Mouse (Mus musculus) embryo, embryonic 11.5 days (tissue): ENCODE data around the gene Spns1.

Source experiments
- DNase-seq: peaks from one replicate; pipeline ENCODE4 v3.0.0-alpha.2; 2012; ENCODE audit warnings: low read depth, low spot score

Gene Spns1

GRCm38 (mm10) chr7:126369393-126369792, 7.9 kb downstream of the Spns1 start, which contains the start of gene Lat:
Lat (minus strand) TSS chr7:126369570.
- no peak for DNase-seq

DNA sequence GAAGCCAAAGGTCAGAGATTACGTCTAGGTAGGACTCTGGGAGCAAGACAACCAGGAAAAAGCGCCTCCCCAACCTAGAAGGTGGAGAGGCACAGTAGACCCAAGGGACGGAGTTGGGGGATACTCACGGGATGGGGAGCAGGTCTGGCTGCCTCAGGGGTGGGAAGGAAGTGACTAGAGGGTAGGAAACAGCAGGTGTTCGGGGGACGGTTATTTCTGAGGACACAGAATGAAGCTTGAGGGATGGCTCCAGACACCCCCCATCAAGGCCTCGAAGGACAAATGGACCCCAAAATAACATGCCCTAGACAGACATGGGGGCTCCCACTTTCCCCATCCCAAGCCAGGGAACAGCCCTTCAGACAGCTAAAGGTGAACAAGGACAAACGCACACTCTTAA, 8.9 kb downstream of the Spns1 start:
- DNase-seq: no peak

GRCm38 (mm10) chr7:126367636-126368035, 9.6 kb downstream of the Spns1 start:
- no peak for DNase-seq

- no peak for DNase-seq
Observed at GRCm38 (mm10) chr7:126363038-126363437, 14.2 kb downstream of the Spns1 start.

DNA sequence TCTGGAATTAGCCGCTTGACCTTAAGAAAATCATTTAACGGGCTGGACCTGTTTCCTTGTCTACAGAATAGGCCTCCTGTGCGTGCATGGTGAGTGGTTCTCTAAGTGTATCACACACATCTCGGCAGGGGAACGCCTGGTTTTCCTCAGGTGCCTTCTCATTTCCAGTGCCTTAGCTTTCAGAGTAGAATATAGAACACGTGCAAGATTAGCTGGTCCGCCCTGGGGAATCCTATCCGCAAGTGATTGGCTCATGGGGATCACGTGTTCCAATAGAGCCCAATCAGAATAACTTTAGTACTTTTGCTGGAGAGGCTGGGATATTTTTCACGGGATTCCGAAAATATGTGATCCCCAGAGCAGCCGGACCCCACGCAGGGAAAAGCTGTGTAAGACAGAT, 18.2 kb downstream of the Spns1 start:
- DNase-seq: no peak

GRCm38 (mm10) chr7:126358413-126358812, 18.8 kb downstream of the Spns1 start:
- no peak for DNase-seq

DNA sequence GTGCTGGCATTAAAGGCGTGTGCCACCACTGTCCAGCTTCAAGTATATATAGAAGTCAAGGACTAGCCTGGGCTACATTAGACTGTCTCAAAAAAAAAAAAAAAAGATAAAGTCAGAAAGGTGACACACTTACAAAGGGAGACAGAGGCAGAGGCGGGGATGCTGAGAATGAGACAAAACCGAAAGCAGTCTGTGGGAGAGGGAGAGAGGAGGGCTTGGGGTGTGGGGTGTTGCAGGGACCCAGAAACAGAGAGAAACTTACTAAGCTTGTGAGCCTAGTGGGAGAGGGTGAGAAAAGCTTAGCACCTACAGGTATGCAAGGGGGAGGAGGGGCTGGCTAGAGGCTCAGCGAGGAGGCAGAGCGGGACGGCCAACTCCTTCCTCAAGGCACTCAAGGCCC, 19.4 kb downstream of the Spns1 start:
- DNase-seq: no peak

DNA sequence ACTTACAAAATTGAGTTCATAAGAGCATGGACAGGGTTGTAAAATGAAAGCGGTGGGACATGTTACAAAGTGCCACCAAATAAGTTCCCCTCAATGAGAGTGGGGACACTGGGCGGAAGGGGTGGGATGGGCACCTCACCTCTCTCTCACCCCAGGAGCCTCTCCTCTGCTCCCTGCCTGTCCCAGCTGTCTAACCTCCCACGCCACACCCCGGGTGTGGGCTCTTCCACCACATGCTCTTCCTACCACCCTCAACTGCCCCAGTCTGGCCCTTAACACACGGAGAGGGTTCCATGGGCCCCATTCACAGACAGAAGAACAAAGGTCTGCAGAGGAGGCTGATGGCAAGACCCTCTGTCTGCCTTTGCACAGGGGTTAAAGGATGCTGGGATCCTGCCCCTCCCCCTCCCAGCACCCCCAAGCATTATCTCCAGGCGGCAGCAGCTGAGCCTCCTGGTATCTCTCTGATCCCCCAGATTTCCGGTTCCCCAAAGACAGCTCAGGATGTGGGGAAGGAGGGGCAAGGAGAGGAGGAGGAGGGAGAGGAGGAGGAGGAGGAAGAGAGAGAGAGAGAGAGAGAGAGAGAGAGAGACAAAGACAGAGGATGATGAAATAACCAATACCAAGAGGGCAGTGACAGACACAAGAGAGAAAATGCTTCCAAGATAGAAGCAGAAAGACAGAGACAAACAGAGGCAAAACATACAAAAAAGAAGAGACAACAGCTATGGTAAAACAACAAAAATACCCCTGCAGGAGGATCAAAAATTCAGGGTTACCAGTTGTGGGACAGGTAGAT, 20.3 kb downstream of the Spns1 start:
- no peak for DNase-seq

DNA sequence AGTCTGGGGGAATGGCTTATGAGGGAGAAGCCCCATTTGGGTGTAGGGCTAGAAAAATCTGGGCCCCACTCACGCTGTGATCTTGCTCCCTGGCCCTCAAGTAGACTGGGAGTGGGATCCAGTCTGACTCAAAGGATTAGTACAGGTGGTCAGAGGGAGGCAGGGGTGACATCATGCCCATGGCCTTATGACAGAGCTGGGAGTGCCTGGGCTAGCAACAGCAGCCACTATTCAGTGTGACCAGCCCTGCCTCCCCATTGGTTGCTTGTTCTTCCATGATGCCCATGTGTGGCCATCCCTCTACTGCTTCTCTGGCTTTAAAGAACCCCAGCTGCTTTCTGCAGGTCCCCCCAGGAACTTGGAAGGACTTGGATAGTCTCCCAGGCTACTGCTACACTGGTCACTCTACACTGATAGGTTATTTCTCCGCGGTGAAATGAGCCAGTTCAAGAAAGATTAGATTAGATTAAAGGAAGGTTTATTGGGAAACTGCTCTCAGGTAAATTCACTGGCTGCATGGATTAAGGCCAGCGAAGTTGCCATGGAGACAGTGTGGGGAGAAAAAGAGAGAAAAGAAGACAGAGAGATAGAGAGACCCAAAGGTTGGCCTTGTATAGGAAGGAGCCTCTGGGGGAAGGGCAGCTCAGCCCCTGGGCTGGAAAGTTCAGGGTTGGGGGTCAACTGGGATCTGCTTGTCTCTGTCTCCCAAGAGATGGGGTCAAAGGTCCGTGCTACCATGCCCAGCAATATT, 21.2 kb downstream of the Spns1 start:
- no peak for DNase-seq

GRCm38 (mm10) chr7:126354738-126355614, 22.3 kb downstream of the Spns1 start:
- DNase-seq: no peak

DNA sequence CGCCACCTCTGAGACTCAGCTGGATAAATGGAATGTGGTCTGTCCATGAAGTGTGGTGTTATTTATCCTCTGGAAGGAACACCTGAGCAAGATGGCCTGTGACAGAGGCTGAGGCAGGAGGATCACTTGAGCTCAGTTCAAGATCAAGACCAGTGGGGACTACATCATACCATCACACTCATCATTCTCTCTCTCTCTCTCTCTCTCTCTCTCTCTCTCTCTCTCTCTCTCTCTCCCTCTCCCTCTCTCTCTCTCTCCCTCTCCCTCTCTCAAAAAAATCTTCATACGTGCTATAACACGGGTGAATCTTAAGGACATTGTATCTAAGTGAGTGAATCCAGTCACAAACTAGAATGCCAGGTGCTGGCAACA, 23.3 kb downstream of the Spns1 start:
- DNase-seq: no peak

- DNase-seq: no peak
Observed at GRCm38 (mm10) chr7:126353251-126353993, 23.8 kb downstream of the Spns1 start.

- DNase-seq: no peak
Observed at GRCm38 (mm10) chr7:126351419-126351951, 25.8 kb downstream of the Spns1 start.

- DNase-seq: no peak
Observed at GRCm38 (mm10) chr7:126350748-126351418, 26.4 kb downstream of the Spns1 start.

GRCm38 (mm10) chr7:126348293-126348692, 29.0 kb downstream of the Spns1 start:
- DNase-seq: no peak

GRCm38 (mm10) chr7:126347098-126347497, 30.2 kb downstream of the Spns1 start:
- no peak for DNase-seq

DNA sequence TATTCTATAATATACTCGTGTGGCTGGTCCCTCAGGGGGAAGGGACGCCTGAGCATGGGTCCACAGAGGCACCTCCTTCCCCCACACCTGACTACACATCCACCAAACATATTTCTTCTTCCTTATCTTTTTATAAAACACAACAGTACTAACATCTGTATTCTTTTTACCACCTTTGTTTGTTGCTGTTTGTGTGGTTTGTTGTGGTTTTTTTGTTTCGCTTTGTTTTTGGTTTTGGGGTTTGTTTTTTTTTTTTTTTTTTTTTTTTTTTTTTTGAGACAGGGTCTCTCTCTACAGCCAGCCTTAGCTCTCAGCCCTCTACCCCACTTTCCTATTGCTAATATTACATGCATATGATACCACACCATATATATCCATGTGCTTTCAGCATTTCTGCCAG, 31.3 kb downstream of the Spns1 start:
- no peak for DNase-seq

- no peak for DNase-seq
Observed at GRCm38 (mm10) chr7:126345557-126345956, 31.7 kb downstream of the Spns1 start.

DNA sequence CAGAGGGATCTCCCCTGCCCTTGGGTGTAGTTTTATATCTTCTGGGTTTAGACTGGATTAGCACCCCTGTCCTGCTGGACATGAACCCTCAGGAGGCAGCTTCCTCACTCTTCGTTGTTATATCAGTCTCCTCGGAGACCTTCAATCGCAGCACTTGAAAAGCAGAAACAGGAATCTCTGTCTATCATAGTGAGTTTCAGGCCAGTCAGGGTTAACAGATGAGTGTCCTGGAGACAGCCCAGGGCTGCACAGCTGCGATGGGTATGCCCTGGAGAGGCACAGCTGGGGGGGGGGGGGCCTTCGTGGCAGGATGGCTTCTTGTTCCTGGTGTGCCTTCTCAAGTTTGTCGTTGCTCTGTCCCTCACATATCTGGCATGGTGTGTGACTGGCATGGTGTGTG, 36.4 kb downstream of the Spns1 start:
- no peak for DNase-seq

- DNase-seq: no peak
Observed at GRCm38 (mm10) chr7:126340206-126340618, 37.0 kb downstream of the Spns1 start.
